In genomic region chr1:37101717-37102116, GRCm38 (mm10) we compare ENCODE assay signal across 11 mouse cellular contexts.
"Had no signal": no experiment of that assay in that cellular context is flagged by ENCODE, and none has a peak within 500 bp of the region (broad histone marks: within the 10 kb centered on the region; RNA-seq: fewer than 3 reads in every experiment).

No protein-coding gene starts in this region.

- DNase-seq: kidney, postnatal 14 days; kidney, postnatal 4 days; liver, embryonic 13.5 days; lung, adult 2 months; lung, postnatal 14 days; lung, postnatal 4 days; thymus, adult 18-20 months; thymus, postnatal 36 days had no signal

- H3K27ac ChIP-seq: left cerebral cortex, adult 2 months; liver, embryonic 13.5 days; midbrain, embryonic 12.5 days had no signal

- H3K36me3 ChIP-seq: liver, embryonic 13.5 days; midbrain, embryonic 12.5 days had no signal

- H3K4me1 ChIP-seq: liver, embryonic 13.5 days had no signal

- ATAC-seq: midbrain, embryonic 16.5 days had no signal

- H3K4me3 ChIP-seq: left cerebral cortex, adult 2 months; liver, embryonic 13.5 days; midbrain, embryonic 12.5 days had no signal

- H3K27me3 ChIP-seq: liver, embryonic 13.5 days; midbrain, embryonic 12.5 days had no signal

- H3K9me3 ChIP-seq: liver, embryonic 13.5 days; midbrain, embryonic 12.5 days had no signal

- H3K4me2 ChIP-seq: liver, embryonic 13.5 days; midbrain, embryonic 12.5 days had no signal

- H3K9ac ChIP-seq: liver, embryonic 13.5 days; midbrain, embryonic 12.5 days had no signal
